Mouse (Mus musculus) fibroblast of lung, adult 2 months (primary cell): ENCODE measurements around the gene Tmem167.
"Not testable (repeated sequence)": the region's sequence is repeated elsewhere in the genome, so short reads cannot be mapped to it uniquely, and the experiment has no call there.

Experiments used
- DNase-seq: peaks from one replicate; pipeline ENCODE4 v3.0.0-alpha.2; 2011; ENCODE audit warnings: low read depth

Gene Tmem167

DNA sequence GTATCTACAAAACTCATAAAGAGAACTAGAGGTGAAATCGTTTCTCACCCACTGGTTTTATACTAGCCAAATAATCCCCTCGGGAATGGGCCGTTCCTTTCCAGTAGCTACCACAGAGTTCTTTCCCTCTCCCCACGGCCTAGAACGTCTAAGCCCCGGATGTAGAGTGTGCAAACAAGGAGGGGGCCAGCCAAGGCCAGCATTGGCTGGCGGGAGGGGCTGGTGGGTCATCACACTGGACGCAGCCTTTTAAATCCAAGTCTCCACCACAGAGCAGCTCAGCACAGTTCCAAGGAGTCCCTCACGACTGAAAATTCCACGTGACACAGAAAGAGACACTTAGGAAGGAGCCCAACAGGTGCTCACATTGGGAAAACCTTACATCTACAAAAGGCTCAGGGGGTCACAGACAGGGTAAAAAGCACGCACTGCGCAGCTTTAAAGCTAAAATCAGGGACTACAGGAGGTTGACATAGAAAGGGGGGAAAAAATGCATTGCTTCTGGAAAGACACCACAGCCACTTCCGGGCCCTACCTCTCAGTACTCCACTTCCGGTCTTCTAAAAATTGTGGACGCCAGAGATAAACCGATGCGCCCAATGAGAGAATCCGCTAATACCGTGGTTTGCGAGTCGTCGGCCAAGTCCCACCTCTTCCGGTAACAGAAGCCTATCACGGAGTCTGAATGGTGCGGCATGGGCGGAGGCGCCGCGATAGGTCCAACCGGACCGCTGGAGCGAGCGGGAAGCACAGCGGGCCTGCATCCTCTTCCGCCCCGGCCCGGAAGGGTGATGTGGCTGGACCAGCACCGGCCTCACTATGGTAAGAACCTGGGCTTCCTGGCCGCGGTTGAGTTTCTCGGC is at the start of gene Tmem167, which contains the start of gene Xrcc4:
TSS of gene Tmem167 (plus strand) at position 162 of the 863 bp plus-strand sequence.
TSS of gene Xrcc4 (minus strand) at position 647 of the 863 bp plus-strand sequence.
- peak; percentile 97 for DNase-seq

DNA sequence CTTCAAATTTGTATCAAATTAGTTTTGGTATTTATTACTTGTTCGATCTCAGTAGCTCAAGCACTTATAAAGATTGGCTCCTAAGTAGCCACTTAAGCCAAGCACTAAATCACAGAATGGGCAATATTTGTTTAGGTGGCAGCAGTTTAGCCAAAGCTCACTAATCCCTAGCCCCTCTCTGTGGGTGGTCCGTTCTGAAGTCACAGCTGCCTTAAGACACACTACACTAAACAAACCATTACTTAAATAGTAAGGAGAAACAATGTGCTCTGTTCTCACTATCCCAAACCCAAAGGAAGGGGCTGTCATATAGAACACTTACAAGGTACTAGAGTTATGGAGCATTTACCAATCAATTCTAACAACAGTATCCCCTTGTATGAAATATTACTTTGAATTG is 49.3 kb upstream of the Tmem167 start:
- no peak for DNase-seq

DNA sequence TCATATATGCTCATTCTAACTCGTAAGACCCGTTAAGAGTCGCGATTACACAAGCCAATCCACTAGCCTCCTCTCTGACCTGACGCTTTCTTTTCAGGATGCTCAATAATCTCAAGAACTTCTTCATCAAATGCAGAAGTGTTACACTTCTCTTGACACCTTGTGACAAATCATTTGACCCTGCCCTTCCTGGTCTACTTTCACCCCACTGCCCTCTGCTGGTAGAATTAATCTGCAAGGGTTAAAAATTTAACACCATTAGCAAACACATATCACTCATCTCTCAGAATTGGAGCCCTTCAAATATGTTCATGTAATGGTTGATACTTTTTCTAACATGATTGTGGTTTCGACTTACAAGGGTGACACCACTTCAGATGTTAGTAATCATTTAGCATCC is 37.2 kb upstream of the Tmem167 start:
- DNase-seq, result no peak

DNA sequence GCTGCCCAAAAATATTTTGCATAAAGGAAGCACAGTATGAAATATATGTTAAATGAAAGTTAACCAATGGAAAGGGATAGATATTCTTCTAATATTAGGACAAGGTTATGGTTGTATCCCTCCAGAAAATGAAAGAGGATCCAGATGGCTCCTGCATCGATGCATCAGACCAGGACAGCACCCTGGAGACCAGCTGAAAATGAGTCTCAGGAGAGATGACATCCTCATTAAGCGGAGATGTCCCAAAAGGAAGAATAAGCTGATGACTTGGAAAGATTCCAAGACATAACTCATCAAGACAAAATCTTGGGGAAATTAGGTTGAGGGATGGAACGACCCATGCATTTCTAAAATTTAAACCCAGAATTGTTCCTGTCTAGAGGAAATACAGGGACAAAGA is 36.5 kb upstream of the Tmem167 start:
- no peak for DNase-seq

DNA sequence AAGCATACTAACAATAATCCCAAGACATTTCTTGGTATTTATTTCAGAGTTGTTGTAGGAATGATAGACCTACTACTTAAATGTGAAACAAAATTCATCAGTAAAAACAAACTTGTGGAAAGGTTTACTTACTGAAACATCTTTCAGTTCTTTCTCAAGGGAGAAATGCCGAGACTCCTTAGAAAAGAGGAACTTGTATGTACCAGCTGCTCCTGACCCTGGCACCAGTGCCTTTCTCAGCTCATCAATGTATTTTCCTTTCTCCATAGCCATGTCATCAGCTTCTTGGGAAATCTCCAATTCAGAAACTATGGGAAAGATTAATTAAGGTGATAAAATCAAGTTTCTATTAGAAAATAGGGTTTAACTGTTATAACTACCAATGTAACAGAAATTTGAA is 27.0 kb upstream of the Tmem167 start:
- no peak for DNase-seq

DNA sequence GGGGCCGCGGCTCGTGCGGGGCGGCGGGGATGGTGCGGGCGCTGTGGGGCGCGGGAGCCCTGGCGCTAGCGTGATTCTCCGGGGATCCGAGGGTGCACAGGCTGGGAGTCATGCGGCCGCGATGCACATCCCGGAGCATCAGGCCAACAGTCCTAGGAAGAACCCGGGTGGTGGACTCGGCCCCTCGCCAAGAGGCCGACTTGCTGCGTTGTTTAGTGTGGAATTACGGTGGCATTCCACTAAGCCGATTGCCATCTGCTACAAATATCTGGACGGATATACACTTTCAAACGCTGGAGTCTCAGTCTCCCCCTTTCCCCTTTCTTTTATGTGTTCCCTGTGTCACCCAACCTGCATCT is 881 bp downstream of the Tmem167 start:
- no peak for DNase-seq

DNA sequence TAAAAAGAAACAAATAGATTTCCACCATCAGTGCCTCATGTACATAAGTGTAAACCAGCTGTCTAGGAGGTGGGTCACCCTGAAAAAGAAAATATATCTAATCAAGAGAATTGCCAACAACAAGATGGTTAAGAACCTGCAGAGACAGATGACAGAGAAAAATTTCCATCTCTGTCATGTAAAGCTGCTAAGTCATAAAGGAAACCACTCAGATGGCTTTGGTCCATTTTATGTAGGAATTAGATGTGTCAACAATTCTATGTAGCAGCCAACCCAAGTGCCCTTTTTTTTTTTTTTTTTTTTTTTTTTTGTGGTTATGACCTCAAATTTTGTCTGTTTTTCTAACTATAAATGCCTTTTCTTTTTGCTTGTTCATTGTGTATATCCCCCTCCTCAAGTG is 12.6 kb downstream of the Tmem167 start:
- no peak for DNase-seq

DNA sequence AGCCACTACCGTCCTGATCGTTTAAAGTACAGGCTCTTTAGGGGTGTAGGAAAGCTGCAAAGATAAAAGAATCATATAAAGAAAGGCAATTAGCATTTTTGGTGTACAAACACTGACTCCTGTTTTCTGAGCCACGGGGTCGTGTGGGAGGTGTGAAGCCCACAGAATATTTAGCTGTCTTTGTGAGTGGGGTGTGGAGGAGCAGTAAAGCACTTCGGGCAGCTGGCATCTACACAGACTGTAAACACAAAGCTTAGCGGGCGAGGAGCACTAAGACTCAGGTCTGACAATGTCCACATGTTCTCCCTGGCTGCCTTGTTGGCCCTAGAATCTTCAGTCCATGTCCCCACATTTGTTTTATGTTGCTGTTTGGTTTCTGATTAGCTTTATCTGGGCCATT is 17.2 kb downstream of the Tmem167 start:
- DNase-seq, result no peak

DNA sequence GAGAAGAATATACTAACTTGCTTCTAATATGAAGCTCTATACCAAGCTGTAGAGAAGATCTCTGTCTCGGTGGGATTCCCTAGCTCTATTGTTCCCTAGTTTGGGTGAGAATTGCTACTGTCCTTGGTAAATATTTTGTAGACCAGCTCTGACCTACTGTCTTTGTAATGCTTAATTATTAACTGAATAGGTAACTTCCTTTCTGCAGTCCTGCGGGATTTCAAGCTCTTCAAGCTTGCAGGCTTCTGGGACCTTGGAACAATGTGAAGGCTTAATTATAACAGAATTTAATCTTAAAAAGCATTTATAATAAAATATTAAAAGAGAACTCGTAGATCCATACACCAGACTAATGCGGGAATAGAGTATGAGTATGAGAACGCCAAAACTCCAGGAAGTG is 19.8 kb downstream of the Tmem167 start:
- not testable (repeated sequence) for DNase-seq

DNA sequence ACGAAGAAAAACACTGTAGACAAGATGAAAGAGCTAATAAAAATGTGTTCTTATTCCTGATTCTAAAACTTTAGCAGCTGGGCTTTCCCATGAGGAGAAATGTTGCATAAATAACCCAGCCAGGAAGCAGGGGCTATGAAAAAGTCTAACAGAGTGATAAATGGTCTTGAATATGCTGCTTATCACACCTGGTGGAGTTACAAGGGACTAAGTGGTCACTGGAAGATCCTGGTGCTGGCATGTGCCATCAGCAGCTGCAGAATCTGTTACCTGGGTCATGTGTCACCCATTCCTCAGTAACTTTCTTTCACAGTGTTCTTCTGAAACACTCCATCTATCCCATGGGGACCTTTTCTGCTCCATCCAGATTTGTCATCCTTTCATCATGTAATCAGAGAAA is 22.8 kb downstream of the Tmem167 start:
- DNase-seq, result no peak

DNA sequence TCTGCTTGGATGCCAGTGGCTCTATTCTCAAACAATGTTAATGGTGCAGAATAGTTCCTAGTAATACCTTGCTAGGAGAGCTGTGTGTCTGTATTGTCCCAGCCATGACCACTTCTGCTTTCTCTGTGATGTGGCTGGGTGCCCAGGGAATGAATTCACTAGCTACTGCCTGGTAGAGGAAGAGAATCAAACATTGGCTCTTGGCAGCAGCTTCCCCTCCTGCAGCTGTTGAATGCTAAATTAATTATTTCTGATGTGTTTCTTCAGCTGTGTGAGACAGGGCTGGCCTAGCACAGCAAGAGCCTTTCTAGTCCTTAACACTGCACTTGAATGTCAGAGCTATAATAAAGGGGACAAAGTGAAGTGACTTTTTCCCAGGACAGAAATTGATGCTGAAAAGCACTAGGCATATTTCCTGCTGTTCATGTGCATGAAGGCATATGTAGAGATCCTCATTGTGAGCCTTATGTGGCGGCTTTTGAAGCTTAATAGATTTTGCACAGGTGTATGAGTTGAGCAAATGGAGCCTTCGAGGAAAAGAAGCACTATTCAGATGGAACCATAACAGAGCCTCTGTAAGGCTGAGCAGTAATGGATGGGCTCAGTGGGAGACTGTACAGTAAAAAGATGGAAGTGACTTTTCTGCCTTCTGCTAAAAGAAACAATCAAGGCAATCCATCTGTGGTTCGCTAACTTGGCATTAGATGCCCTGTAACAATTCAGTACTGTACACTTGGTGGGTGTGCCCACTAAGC is 47.4 kb downstream of the Tmem167 start:
- DNase-seq, result no peak

DNA sequence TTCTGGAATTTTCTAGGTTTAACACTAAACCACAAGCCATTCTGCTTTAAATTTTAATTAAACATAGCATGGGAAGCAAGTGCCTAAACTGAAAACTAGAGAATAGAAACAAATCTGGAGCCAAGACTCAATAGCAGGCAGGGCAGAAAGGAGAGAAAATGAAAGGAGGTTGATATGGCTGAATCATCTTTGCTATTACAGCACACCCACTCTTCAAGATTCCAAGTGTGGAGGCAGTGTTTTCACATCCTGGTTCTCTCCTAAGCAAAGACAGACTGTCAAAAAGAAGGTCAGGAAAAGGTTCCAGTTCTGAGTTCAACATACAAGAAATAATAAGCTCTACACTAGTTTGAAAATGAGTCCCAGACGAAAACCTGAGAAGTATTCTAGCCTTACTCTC is 52.8 kb downstream of the Tmem167 start:
- no peak for DNase-seq

DNA sequence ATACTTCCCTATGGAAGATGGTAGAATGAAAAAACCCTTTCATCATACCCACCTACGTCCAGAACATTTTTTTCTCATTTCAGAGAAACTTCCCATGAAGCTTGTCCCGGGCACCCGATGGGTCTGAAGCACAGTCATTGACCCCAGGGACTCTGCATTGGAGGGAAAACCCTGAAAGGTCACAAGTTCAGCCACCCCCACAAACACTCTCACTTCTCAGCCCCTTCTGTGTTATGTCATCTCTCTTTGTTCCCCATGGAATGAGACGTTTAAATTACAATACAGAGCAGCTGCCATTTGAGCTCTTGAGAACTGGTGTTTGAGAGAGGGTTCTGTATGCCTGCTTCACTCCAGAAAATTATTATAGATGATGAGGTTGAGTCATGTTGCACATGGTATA is 54.3 kb downstream of the Tmem167 start:
- DNase-seq, result no peak

DNA sequence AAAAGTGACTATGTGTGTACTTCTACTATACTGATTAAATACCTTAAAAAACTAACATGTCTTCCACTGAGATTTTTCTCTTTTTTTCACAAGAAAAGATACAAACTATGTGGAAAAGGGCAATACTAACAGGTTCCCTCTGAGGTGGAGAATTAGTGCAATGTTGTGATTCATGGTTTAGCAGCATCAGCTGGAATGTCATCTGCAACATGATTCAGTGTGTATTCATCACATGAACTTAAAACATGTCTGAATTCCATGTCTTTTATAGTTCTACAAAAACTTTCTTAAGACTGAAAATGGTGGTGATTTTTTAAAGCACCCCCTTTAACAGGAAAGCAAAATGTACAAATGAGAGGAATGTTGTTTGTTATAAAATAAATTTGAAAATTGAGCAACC is 63.0 kb downstream of the Tmem167 start:
- DNase-seq, result no peak

DNA sequence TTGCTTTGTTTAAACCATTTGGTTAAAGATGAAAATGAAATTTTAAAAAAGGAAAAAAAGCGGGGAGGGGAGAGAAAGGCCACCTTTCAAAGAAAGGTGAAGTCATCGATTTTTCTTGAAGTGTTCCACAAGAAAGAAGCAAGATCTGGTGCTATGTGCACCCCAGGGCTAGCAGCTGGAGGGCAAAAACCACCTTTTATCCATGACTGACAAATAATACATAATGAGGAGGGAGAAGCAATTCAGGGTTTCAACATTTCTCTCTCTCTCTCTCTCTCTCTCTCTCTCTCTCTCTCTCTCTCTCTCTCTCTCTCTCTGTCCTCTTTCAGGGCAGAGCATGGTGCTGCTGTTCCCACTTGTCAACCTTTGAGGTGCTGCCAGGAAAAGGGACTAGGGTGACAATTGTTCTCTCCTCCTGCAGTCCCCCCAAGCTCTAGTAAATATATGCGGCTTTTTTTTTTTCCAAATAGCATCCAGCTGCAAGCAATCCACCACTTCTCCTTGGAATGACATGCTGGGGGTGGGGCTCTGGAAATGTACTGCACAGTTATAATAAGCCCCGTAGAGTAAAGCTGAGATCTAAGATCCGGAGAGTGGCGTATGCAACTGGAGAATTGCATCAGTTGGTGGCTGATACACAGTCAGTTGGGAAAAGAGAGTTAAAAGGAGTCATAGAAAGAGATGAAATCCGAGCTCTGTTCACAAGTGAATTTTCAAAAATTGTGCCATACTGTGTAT is 63.8 kb downstream of the Tmem167 start:
- no peak for DNase-seq

DNA sequence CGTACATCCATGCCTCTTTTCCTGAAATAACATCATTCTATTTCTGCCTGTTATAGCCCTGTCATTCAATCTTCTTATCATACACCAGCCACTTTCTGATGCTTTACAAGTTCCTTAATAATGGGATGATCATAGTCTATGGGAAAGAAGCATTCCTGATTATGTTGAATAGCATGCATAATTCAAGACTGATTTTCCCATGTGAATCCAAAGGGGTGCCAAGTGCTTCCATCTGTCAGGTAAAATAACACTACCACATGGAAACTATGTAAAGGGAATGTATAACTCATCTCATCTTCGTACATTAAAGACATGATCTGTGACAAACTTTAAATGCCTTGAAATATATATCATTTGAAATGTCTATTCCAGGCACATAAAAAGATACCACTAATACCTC is 75.2 kb downstream of the Tmem167 start:
- DNase-seq, result no peak

DNA sequence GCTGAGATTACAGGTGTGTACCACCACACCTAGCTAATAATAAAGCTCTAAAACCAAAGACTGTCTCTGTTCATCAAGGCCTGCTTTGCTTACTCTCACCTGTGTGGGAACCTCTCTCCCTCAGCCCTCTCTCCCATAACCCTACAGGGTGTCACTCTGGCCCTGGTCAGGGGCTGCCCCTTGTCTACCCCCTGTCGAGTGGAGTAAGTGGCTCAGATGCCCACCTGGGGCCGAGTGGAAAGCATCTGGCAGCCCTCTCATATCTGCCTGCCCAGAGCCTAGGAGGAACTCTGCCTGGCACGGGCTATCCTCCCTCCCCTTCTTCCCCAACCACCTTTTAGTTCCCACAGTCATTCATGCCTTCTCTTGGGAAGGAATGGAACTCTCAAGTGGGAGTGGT is 78.1 kb downstream of the Tmem167 start:
- DNase-seq, result no peak

DNA sequence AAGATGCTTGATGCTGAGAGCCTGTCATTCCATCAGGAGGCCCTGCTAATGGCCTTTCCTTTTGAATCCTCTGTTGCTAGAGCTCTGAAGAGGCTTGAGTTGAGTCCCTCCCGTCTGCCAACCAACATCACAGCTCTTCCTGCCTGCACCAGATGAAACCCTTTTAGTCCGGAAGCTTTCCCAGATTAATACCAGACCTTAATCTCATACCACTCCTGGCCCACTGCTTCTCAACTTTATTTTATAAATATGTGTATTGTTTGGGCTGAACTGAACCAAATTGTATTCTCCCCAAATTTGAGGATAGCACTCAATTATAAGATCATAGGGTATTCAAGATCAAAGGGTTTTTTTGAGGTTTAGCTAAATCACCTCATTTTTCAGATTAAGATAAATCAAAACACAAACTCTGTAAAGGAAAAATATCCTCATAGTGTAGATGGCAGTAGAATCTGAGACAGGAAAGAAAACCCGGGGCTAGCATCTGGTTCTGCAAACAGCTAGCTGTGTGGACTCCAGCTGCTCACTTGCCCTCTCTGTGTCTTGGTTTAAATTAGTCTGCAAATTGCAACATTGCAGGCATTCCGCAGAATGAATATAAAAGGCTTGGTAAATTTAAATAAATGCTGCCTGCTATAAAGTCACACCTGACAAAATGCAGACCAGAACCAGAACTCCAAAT is 81.3 kb downstream of the Tmem167 start:
- DNase-seq, result no peak

DNA sequence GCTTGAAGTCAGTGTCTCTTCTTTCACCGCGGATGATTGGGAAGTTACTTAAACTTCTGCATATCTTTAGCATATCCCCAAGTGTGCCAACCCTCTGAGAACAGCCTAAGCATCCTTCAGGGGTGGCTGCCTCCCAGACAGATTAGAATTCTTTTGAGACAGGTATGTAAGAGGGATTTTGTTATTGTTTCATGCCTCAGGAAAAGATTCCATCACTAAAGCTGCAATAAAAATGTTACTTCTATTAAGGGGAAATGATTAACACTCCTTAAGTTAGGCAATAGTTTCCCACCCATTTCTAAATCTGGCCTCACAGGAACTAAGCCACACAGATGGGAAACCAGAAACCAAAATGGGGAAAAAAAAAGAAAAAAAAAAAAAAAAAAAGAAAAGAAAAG is 81.9 kb downstream of the Tmem167 start:
- no peak for DNase-seq

DNA sequence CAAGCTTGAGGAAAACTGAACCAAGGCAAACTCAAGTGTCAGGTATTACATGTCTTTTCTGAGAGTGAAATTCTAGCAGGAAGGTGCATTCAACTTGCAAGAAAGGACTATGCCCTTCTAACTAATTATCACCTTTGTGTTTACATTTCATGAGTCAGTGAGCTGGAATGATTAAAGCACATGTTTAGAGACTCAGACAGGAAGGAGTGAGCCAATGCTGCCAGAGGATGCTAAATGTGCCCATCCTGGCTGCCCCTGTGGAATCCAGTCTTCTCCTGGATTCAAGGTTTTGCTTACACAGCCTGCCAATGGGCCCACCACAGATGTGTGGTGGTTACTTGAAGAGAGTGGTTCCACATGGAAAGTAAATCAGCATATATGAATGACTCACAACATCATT is 82.5 kb downstream of the Tmem167 start:
- DNase-seq, result no peak

DNA sequence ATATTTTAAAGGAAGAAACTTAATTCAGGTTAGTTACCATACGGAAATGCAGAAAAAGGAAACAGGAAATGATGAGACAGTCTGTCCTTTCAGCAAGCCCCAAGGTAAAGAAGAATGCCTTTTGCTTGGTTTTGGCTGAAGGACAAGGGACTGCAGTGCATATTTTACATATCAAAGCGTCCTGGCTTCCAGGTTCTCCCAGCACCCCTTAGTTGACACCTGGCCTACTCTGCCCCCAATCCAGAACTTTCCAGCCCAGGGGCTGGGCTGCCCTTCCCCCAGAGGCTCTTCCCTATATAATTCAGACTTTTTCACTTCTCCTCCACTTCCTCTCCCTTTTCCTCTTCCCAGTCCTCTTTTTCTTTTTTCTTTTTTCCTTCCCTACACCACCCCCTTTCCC is 86.7 kb downstream of the Tmem167 start:
- no peak for DNase-seq

DNA sequence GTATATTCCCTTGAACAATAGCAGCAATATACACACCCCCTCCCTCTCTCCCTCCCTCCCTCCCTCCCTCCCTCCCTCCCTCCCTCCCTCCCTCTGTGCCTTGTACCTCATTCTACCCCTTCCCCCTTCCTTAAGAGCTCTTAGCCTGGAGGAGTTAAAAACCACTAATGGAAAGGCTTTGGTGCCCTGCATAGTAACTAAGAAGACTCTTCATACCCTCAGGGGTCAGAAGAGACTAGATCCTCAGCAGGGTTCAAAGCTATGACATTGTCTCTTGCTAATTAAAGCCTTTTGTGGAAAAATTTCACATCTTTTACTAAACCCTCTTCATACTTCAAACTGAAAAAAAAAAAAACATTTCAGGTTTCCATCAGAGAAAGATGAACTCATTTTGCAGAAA is 93.3 kb downstream of the Tmem167 start:
- no peak for DNase-seq
